Mouse (Mus musculus) limb, embryonic 14.5 days (tissue): ENCODE results near the gene Camta1. TPM values are rescaled to one million over a fixed set of nuclear protein-coding genes. Genes with fewer than 3 reads are reported as not detected.
A peak's percentile ranks its signal among the peaks of the same experiment; 100 is the strongest.

ENCODE experiments used
- ATAC-seq: fragments of 200-750 bp; cut with Nextera tagmentation; 2 replicates; pipeline ENCODE4 v1.8.0; 2017; ENCODE audit warnings: low read depth, moderate number of reproducible peaks, moderate TSS enrichment; ENCODE audit not compliant: low FRiP score
- DNase-seq: peaks from one replicate; pipeline ENCODE4 v3.0.0-alpha.2; 2015; ENCODE audit warnings: low spot score
- H3K27ac ChIP-seq: fragments of 300-500 bp; sonication (generic); replicated peaks from 2 replicates; pipeline ENCODE4 v1.5.1; 2014; ENCODE audit warnings: low read depth, mild to moderate bottlenecking, low read length, moderate library complexity, mixed read lengths
- H3K27me3 ChIP-seq: fragments of 300-500 bp; sonication (generic); 2 replicates; pipeline ENCODE4 v1.6.1; 2014; ENCODE audit warnings: low read length, mixed read lengths; ENCODE audit not compliant: control insufficient read depth, insufficient read depth
- H3K36me3 ChIP-seq: fragments of 300-500 bp; sonication (generic); 2 replicates; pipeline ENCODE4 v1.6.1; 2014; ENCODE audit warnings: mild to moderate bottlenecking, low read length, moderate library complexity, mixed read lengths; ENCODE audit not compliant: control insufficient read depth, insufficient read depth
- H3K4me1 ChIP-seq: fragments of 300-500 bp; sonication (generic); 2 replicates; pipeline ENCODE4 v1.6.1; 2014; ENCODE audit warnings: antibody characterized with exemption, low read length, mixed read lengths; ENCODE audit not compliant: control insufficient read depth, insufficient read depth
- H3K4me2 ChIP-seq: fragments of 300-500 bp; sonication (generic); replicated peaks from 2 replicates; pipeline ENCODE4 v1.6.1; 2014; ENCODE audit warnings: low read depth, mild to moderate bottlenecking, low read length, moderate library complexity; ENCODE audit not compliant: severe bottlenecking
- H3K4me3 ChIP-seq: fragments of 300-500 bp; sonication (generic); replicated peaks from 2 replicates; pipeline ENCODE4 v1.5.1; 2014; ENCODE audit warnings: low read length
- H3K9ac ChIP-seq: fragments of 300-500 bp; sonication (generic); 2 replicates; pipeline ENCODE4 v1.6.1; 2014; ENCODE audit warnings: mild to moderate bottlenecking, low read depth, low read length, moderate library complexity; ENCODE audit not compliant: severe bottlenecking
- H3K9me3 ChIP-seq: fragments of 300-500 bp; sonication (generic); 2 replicates; pipeline ENCODE4 v1.6.1; 2016; ENCODE audit warnings: low read length; ENCODE audit not compliant: control insufficient read depth
- POLR2A ChIP-seq: fragments of 200-500 bp; IDR thresholded peaks from 2 replicates; pipeline ENCODE4 v1.8.0; 2012; ENCODE audit warnings: inconsistent platforms, mild to moderate bottlenecking, moderate library complexity, borderline replicate concordance; ENCODE audit not compliant: insufficient read depth, insufficient read length; ENCODE audit errors: extremely low read depth
- WGBS: fragments of 180-500 bp; shearing (Covaris S2); extraction: QIAGEN DNeasy Blood & Tissue Kit; methylation state at CpG from one replicate; pipeline ENCODE4 v1.1.7; 2014; 5-methylcytosine and 5-hydroxymethylcytosine counted together
- polyA plus RNA-seq, 2 experiments: library from polyadenylated mRNA; depleted of rRNA in 1 of 2; stranded (reverse) in 1 of 2; unstranded in 1 of 2; fragments of >200 nt; fragmentation: Nextera tagmentation in 1 of 2; extraction: Ambion mirVana in 1 of 2; gene quantifications; 2 replicates each; pipeline versions ENCODE4 v1.2.1 to v1.2.3; 2012 to 2014

The Camta1 gene
- polyA plus RNA-seq, 2 experiments, result 28.6 to 78.8 TPM

DNA sequence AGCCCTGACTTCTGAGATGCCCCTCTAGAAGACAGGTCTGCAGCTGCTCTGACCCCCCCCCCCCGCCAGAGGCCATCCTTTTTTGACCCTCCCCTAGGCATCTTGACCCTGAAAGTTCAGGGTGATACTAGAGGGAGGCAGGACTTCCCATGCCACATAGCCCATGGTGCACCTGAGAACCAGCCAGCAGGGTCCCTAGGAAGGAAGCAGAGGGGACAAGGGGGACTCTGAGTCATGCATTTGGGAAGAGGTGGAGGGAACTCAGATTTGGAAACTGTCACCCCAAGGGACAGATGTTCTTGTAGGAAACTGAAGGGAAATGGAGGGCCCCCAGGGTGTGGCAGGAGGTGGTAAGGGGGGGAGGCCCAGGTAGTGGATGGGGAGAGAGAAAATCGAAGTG lies 723.1 kb downstream of the Camta1 start:
- no peaks in the 10 kb centered on the region for H3K36me3 ChIP-seq
- H3K4me3 ChIP-seq, result no peak overlapping the region
- 14% methylated on average over 2 of the region's 2 CpGs for WGBS
- TF ChIP-seq POLR2A, result no peak
- H3K4me1 ChIP-seq, result 0 out of 2 replicates have a peak, but pooled peaks cover 8% of the 10 kb centered on the region
- H3K4me2 ChIP-seq, result no peak overlapping the region
- H3K9ac ChIP-seq, result no peak overlapping the region
- no peak overlapping the region for H3K27ac ChIP-seq
- ATAC-seq (no peak), DNase-seq (no peak)
- H3K27me3 ChIP-seq, result peaks cover 30% of the 10 kb centered on the region
- no peaks in the 10 kb centered on the region for H3K9me3 ChIP-seq

DNA sequence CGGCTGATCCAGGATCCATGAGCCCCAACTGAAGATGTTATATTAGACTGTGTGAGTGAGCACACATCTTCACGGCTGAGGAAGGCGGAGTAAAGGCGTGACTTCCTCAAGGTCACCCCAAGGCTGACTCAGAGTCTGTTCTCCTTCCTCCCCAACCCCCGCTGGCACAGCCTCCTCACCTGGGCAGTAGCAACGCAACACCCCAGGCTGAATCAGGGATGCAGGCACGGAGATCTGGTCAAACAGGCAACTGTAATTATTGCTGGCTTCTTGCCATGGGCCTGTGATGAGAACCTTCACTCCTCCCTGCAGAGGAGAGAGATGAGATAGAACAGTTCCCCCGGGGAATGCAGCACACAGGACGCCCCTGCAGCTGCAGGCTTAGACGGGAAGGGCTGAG lies 723.5 kb downstream of the Camta1 start:
- WGBS, result 16% methylated on average over 10 of the region's 10 CpGs

DNA sequence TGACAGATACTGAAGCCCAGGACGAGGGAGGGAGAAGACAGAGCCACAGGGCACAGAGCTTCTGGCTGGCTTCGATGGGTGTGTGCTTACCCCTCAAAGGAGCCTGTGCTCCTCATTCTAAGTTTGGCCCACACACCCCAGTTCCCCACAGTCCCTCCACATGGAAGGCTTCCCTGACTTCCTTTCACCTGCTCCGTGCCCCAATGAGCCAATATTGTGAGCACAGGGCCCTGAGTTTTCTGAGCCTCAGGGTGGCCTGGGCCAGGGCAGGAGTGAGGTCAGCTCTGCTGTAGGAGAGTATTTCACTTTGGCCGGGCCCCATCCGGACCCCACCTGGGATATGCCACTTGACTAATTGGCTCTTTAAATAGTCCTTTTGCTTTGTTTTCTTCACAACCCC lies 724.0 kb downstream of the Camta1 start:
- ATAC-seq, result no peak
- H3K36me3 ChIP-seq, result no peaks in the 10 kb centered on the region
- H3K4me2 ChIP-seq, result no peak overlapping the region
- H3K4me3 ChIP-seq, result no peak overlapping the region
- 0 out of 2 replicates have a peak, but pooled peaks cover 8% of the 10 kb centered on the region for H3K4me1 ChIP-seq
- H3K27me3 ChIP-seq, result peaks cover 30% of the 10 kb centered on the region
- no peaks in the 10 kb centered on the region for H3K9me3 ChIP-seq
- no peak for DNase-seq
- WGBS, result 54% methylated on average over 5 of the region's 5 CpGs
- no peak overlapping the region for H3K27ac ChIP-seq
- H3K9ac ChIP-seq, result no peak overlapping the region
- TF ChIP-seq POLR2A, result no peak

More for the DNA sequence above, 723.5 kb downstream of the Camta1 start:
- Histone ChIP-seq H3K9ac (no peak overlapping the region), H3K9me3 (no peaks in the 10 kb centered on the region), H3K27ac (no peak overlapping the region), H3K36me3 (no peaks in the 10 kb centered on the region), H3K4me3 (no peak overlapping the region), H3K27me3 (peaks cover 30% of the 10 kb centered on the region), H3K4me2 (no peak overlapping the region), H3K4me1 (0 out of 2 replicates have a peak, but pooled peaks cover 8% of the 10 kb centered on the region)
- ATAC-seq, result no peak
- DNase-seq, result peak; percentile 55
- no peak for TF ChIP-seq POLR2A

DNA sequence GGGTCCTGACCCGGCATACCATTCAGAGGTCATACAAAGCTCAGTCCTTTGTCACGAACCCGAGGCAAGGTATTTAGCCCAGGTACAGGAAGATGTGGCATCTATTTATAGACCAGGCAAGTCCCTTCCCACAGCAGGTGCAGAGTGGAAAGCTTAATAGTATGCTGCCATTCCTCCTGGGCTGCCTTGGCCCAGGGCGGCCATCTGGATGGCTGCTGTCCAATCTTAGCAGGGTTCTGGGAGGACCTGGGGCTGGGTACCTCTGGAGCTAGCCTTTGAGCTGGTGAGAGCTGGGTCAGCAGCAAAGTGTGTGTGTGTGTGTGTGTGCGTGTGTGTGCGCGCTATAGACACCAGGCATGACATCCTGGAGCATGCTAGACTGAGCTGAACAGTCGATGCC lies 726.2 kb downstream of the Camta1 start:
- Histone ChIP-seq H3K27ac (no peak overlapping the region), H3K4me2 (no peak overlapping the region), H3K9ac (no peak overlapping the region), H3K4me1 (0 out of 2 replicates have a peak, but pooled peaks cover 8% of the 10 kb centered on the region), H3K27me3 (peaks cover 21% of the 10 kb centered on the region), H3K4me3 (no peak overlapping the region), H3K36me3 (no peaks in the 10 kb centered on the region), H3K9me3 (no peaks in the 10 kb centered on the region)
- no peak for TF ChIP-seq POLR2A
- DNase-seq, result no peak
- WGBS, result 78% methylated on average over 8 of the region's 8 CpGs
- no peak for ATAC-seq

DNA sequence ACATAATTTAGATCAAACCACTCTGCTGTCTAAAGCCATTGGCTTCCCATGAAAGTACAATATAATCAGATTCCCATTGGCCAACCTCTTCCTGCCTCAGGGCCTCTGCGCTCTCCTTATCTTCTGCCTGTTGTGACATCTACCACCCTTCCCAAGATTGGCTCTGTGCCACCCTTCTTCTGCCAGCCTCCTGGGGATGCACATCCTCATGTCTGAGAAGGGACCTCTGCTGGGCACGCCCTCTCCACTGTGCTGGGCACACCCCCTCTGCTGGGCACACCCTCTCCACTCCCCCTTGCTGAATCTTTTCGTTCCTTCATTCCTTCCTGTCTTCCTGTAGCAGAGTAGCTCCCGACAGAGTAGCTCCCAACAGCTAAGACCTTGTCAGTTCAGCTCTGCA lies 727.9 kb downstream of the Camta1 start:
- Histone ChIP-seq H3K36me3 (no peaks in the 10 kb centered on the region), H3K9ac (no peak overlapping the region), H3K4me2 (no peak overlapping the region), H3K4me3 (no peak overlapping the region), H3K4me1 (peaks cover 5% of the 10 kb centered on the region; the same call in 1 of the 2 replicates), H3K27me3 (peaks cover 6% of the 10 kb centered on the region; the same call in 1 of the 2 replicates), H3K27ac (no peak overlapping the region), H3K9me3 (no peaks in the 10 kb centered on the region)
- no peak for TF ChIP-seq POLR2A
- ATAC-seq, result no peak
- WGBS, result 55% methylated on average over 4 of the region's 4 CpGs
- no peak for DNase-seq

DNA sequence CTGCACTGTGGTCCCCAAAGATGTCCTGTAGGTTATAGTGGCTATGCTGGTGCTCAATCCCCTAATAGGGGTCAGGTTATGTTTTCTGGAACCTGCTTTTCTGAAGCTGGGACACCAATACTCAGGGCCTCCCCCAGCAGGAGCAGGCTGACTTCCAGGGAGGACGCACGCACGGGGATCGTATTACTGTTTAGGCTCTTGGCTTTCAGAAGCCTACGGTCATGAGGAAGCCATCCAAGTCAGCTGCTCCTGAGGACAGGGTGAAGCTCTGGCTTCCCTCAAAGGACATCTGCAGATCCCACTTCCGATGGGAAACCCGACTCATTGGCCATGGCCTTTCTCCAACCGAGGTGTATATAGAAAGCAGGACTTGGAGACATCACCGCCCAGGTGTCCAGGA lies 729.2 kb downstream of the Camta1 start:
- ATAC-seq (no peak), DNase-seq (no peak)
- H3K4me1 ChIP-seq, result peaks cover 7% of the 10 kb centered on the region; the same call in 1 of the 2 replicates
- H3K27me3 ChIP-seq, result no peaks in the 10 kb centered on the region
- WGBS, result 55% methylated on average over 9 of the region's 9 CpGs
- no peak overlapping the region for H3K9ac ChIP-seq
- no peak overlapping the region for H3K27ac ChIP-seq
- no peak overlapping the region for H3K4me3 ChIP-seq
- H3K36me3 ChIP-seq, result no peaks in the 10 kb centered on the region
- no peak overlapping the region for H3K4me2 ChIP-seq
- TF ChIP-seq POLR2A, result no peak
- no peaks in the 10 kb centered on the region for H3K9me3 ChIP-seq
